Mouse (Mus musculus) small intestine, adult 2 months (tissue): ENCODE results near the gene Fam3c.

Experiments used
- CTCF ChIP-seq: fragments of 200-500 bp; IDR thresholded peaks from 2 replicates; pipeline ENCODE4 v1.5.1; 2012; ENCODE audit warnings: low read depth, mild to moderate bottlenecking, control low read depth, inconsistent platforms, low read length, moderate library complexity, mixed read lengths; ENCODE audit not compliant: insufficient replicate concordance, insufficient read length; ENCODE audit errors: extremely low read depth
- POLR2A ChIP-seq: fragments of 200-500 bp; IDR thresholded peaks from 2 replicates; pipeline ENCODE4 v1.6.1; 2012; ENCODE audit warnings: low read depth, mild to moderate bottlenecking, control low read depth, inconsistent platforms, low read length, moderate library complexity

DNA sequence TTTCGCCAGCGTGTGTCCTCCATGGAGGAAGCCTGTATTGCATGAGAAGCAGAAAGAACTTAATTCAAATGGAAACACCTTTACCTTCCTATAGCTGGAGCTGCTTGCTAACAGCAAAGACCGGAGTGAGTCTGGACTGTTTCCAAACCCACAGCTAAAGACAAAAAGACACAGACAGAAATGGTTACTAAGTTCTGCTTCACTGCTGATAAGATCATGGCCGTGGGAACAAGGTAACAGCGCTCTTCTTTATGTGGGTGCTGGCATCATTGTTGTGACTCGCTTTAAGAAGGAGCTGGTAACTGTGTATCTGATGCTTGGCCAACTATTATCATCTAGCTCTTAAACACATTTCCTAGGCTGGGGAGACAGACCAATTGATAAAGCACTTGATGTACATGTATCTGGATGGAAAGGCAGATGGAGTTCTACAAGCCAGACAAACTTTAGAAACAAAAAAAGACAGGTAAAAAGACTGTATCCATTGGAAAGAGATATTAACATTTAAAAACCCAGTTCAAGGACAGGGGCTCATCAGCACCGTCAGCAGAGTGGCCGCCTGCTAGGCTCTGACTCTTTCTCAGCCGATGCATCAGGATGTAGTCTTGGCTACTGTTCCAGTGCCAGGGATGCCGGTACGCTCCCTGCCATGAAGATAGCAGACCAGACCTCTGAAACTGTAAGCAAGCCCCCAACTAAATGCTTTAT is 6.4 kb downstream of the Fam3c start:
- no peak for TF ChIP-seq CTCF
- no peak for TF ChIP-seq POLR2A
